Mouse (Mus musculus): ENCODE data around the gene Bcl9l. TPM values are rescaled to one million over a fixed set of nuclear protein-coding genes. Genes with fewer than 3 reads are reported as not detected.

Gene Bcl9l
- total RNA-seq, 2 experiments from 2014 or later, result 86.4 to 97.9 TPM

- no peak for DNase-seq (ENCODE audit: low spot score in 2 of 2)
Observed at GRCm38 (mm10) chr9:44496803-44497461, 14.3 kb downstream of the Bcl9l start.

DNA sequence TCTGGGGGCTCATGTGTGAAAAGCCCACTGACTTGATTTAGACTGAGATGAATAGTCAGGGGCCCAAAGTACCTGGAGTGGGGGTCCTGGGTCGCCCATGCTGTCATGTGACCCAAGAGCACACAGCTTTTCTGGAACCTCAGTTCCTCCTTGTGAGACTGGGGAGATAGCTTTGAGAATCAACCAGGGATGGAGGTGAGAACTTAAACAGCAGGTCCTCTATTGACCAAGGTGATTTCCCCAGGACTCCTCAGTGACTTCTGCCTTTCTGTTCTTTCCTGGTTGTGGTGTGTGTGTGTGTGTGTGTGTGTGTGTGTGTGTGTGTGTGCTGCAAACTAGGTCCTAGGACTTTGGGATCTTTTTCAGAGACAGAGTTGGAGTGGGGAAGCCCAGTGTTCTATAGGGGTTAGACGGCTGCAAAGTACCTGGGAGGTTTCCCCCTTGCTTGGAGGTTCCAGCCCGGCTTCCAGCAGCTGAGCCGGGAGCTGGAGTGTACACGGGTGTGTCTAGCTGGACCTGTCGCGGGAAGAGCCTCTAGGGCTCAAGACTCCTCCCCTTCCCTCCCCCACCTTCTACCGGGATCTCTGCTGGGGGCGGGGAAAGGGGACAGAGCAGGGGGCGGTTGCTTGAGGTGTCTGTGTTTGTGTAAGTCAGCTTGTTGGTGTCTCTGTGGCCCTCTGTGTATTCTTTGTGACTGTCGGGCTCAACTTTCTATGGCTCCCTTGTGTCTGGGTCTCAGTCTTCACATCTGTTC is 15.2 kb downstream of the Bcl9l start:
- DNase-seq (ENCODE audit: low spot score in 2 of 2), result no peak

DNA sequence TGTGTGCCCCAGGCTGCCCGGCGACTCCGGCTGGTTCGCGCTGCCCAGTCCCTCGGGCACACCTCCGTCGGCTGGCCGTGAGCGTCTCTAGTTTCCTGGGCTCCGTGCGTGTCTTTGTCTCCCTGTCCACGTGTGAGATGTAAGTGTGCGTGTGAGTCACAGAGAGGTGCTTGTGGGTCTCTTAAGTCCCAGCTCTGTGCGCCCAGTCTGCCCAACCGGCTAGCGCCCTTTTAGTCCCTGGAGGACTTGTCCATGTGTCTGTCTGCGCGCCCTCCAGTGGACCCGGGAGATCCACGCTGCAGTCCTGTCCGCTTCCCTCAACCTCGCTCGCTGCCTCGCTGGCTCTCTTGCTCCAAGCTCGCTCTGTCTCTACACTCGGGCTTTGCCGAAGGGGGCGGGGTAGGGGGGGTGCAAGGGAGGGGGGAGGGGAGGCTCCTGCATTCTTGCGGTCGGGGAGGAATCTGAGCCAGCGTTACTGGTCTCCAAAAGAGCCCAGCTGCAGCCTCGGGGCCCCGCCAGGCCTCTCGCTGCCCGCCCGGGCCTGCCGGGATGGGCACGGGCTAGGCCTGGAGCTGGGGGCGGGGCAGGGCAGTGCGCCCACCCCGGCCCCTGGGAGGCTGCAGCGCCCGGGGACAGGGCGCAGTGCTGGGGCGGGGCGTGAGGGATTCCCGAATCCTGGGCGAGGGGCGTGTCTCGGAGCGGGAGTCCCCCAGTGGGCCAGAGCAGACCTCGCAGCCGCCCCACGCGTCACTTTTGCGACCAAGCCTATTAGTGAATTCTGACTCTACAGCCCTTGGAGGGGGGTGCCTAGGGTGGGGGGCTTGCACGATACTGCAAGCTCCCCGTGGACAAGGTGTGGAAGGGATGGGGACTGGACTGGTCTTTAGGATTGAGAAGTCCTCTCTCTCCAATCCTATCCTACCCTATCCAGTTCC is 16.1 kb downstream of the Bcl9l start:
- no peak for DNase-seq (ENCODE audit: low spot score in 2 of 2)

- DNase-seq (ENCODE audit: low spot score in 2 of 2), result no peak
Observed at GRCm38 (mm10) chr9:44499356-44500162, 16.9 kb downstream of the Bcl9l start.

DNA sequence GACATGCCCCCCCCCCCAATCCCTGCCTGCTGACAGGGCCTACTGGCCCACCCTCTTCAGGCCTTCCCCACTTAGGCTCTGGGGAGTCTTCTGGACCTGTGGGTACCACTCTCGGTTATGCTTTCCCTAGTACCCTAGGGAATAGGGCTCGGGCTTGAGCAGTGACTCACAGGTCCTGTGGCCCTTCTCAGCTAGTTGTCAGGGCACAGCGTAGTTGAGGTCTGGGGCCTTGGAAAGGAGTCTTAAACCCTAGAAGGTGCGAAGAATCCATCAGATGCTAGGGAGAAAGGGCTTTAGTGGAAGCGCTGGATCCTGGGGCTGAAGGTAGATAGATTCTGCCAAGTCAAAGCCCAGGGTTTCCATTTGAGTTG is 17.5 kb downstream of the Bcl9l start:
- DNase-seq (ENCODE audit: low spot score in 2 of 2), result peak in 1 of 2 experiments; percentile 2

DNA sequence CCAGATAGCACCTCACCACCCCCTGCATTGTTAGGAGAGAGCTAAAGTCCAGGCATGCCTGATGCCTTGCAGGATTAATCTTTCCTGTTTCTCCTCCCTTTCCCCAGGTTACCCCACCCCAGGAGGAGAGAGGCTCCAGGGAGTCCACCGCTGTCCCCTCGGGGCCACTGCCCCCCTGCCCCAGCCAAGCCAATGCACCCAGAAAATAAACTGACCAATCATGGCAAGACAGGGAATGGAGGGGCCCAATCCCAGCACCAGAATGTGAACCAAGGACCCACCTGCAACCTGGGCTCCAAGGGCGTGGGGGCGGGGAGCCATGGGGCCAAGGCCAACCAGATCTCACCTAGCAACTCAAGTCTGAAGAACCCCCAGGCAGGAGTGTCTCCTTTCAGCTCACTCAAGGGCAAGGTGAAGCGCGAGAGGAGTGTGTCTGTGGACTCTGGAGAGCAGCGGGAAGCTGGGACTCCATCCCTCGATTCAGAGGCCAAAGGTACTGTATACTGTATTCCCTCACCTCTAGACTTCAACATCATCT is 18.1 kb downstream of the Bcl9l start:
- peak in 1 of 2 experiments; percentile 3 for DNase-seq (ENCODE audit: low spot score in 2 of 2)

- no peak for DNase-seq (ENCODE audit: low spot score in 2 of 2)
Observed at GRCm38 (mm10) chr9:44501206-44501879, 18.7 kb downstream of the Bcl9l start.

- DNase-seq (ENCODE audit: low spot score in 2 of 2), result no peak
Observed at GRCm38 (mm10) chr9:44502006-44502405, 19.4 kb downstream of the Bcl9l start.

DNA sequence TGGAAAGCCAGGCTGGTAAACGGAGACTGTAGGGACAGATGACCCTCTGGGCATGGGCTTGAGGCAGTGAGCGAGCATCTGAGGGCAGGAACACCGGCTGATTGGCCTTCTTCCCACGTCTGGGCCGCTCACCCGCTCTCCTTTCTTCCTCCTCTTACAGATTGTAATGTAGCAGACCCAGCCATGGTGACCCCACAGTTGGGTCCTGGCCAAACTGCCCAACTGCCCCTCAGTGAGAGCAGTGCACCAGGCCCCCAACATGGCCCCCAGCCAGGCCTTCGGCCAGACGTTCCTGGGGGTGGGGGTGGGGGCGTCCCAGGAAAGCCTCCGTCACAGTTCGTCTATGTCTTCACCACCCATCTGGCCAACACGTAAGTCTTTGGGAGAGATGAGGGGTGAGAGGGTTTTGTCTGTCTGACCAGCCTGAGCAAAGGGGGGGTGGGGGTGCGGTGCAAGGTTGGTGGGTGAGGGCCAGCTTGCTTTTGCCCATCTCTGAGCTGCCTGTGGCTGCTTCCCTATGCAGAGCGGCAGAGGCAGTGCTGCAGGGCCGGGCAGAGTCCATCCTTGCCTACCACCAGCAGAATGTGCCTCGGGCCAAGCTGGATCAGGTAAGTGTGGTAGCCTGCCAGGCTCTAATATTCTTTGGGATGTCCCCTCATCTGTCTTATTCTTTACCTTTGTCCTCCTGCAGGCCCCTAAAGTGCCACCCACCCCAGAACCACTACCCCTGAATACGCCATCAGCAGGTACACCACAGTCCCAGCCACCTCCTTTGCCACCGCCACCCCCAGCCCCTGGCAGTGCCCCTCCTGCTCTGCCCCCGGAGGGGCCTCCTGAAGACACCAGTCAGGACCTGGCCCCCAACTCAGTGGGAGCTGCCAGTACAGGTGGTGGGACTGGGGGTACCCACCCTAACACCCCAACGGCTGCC is 22.5 kb downstream of the Bcl9l start:
- DNase-seq (ENCODE audit: low spot score in 2 of 2), result no peak

DNA sequence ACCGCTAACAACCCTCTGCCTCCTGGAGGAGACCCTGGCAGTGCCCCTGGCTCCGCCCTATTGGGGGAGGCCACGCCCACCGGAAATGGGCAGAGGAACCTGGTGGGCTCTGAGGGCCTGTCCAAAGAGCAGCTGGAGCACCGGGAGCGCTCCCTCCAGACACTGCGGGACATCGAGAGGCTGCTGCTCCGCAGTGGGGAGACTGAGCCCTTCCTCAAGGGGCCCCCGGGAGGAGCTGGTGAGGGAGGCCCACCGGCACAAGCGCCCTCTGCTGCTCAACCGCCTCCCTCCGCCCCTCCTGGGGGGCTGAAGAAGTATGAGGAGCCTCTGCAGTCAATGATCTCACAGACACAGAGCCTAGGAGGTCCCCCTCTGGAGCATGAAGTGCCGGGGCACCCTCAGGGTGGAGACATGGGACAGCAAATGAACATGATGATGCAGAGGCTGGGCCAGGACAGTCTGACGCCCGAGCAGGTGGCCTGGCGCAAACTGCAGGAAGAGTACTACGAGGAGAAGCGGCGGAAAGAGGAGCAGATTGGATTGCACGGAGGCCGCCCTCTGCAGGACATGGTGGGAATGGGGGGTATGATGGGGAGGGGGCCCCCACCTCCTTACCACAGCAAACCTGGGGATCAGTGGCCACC is 23.3 kb downstream of the Bcl9l start:
- no peak for DNase-seq (ENCODE audit: low spot score in 2 of 2)

DNA sequence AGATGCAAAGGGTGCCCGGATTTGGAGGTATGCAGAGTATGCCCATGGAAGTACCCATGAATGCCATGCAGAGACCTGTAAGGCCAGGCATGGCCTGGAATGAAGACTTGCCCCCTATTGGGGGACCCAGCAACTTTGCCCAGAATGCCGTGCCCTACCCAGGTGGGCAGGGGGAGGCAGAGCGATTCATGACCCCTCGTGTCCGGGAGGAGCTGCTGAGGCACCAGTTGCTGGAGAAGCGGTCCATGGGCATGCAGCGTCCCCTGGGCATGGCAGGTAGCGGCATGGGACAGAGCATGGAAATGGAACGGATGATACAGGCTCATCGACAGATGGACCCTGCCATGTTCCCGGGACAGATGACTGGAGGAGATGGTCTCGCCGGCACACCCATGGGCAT is 23.9 kb downstream of the Bcl9l start:
- no peak for DNase-seq (ENCODE audit: low spot score in 2 of 2)

- DNase-seq (ENCODE audit: low spot score in 2 of 2), result no peak
Observed at GRCm38 (mm10) chr9:44507345-44507744, 24.7 kb downstream of the Bcl9l start.

DNA sequence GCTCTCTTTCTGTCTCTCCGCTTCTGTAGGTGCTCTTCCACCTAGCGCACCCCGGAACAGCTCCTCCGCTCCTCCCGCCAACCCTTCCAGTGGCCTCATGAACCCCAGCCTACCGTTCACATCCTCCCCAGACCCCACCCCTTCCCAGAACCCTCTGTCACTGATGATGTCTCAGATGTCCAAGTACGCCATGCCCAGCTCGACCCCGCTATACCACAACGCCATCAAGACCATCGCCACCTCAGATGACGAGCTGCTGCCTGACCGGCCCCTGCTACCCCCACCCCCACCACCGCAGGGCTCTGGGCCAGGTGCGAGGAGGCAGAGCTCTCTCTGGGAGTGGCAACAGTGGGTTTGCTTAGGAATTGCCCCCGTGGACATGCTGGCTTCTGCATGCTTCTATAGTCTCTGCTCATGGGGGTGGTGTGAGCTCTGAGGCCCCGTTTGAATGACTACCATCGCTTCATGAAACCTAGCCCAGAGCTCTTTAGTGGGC is 25.5 kb downstream of the Bcl9l start:
- DNase-seq (ENCODE audit: low spot score in 2 of 2), result no peak

DNA sequence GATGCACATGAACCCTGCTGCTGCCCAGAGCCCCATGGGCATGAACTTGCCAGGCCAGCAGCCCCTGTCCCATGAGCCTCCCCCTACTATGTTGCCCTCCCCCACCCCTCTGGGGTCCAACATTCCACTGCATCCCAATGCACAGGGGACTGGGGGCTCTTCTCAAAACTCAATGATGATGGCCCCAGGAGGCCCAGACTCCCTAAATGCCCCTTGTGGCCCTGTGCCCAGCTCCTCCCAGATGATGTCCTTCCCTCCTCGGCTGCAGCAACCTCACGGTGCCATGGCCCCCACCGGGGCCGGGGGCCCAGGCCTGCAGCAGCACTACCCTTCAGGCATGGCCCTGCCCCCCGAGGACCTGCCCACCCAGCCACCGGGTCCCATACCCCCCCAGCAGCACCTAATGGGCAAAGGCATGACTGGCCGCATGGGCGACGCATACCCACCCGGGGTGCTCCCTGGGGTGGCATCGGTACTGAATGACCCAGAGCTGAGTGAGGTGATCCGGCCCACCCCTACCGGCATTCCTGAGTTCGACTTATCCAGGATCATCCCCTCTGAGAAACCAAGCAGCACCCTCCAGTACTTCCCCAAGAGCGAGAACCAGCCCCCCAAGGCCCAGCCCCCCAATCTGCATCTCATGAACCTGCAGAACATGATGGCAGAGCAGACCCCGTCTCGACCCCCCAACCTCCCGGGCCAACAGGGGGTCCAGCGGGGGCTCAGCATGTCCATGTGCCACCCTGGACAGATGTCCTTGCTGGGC is 26.3 kb downstream of the Bcl9l start:
- DNase-seq (ENCODE audit: low spot score in 2 of 2), result no peak

GRCm38 (mm10) chr9:44509487-44510354 is 27.1 kb downstream of the Bcl9l start:
- DNase-seq (ENCODE audit: low spot score in 2 of 2), result peak; percentile 73 to 82

GRCm38 (mm10) chr9:44510355-44510871 is 27.8 kb downstream of the Bcl9l start:
- DNase-seq (ENCODE audit: low spot score in 2 of 2), result no peak

All from adrenal gland, postnatal 4 days (tissue).